Mouse (Mus musculus) kidney, postnatal 14 days (tissue): Measurements from ENCODE around the gene Acss1.

Experiments
- DNase-seq: peaks from one replicate; pipeline ENCODE4 v3.0.0; 2022; ENCODE audit warnings: mixed read lengths

Gene Acss1

GRCm38 (mm10) chr2:150637702-150638369, 30.5 kb downstream of the Acss1 start:
- no peak for DNase-seq

GRCm38 (mm10) chr2:150635877-150636446, 32.3 kb downstream of the Acss1 start:
- DNase-seq = no peak

- DNase-seq = no peak
Observed at GRCm38 (mm10) chr2:150629255-150629654, 39.0 kb downstream of the Acss1 start.

- no peak for DNase-seq
Observed at GRCm38 (mm10) chr2:150627140-150627539, 41.2 kb downstream of the Acss1 start.

- DNase-seq = no peak
Observed at GRCm38 (mm10) chr2:150624926-150625325, 43.4 kb downstream of the Acss1 start.

GRCm38 (mm10) chr2:150623957-150624356, 44.3 kb downstream of the Acss1 start:
- no peak for DNase-seq

GRCm38 (mm10) chr2:150621698-150622097, 46.6 kb downstream of the Acss1 start:
- no peak for DNase-seq

GRCm38 (mm10) chr2:150610097-150610496, 58.2 kb downstream of the Acss1 start:
- DNase-seq = no peak

- peak; percentile 78 for DNase-seq
Observed at GRCm38 (mm10) chr2:150608872-150609560, 59.3 kb downstream of the Acss1 start.

- DNase-seq = peak; percentile 98
Observed at GRCm38 (mm10) chr2:150608087-150608799, 60.1 kb downstream of the Acss1 start, which contains the start of gene Apmap. TSS of gene Apmap (minus strand) at chr2:150608567.

- no peak for DNase-seq
Observed at GRCm38 (mm10) chr2:150607086-150607485, 61.2 kb downstream of the Acss1 start.

- no peak for DNase-seq
Observed at GRCm38 (mm10) chr2:150604802-150605201, 63.5 kb downstream of the Acss1 start.

- DNase-seq = no peak
Observed at GRCm38 (mm10) chr2:150602166-150602565, 66.1 kb downstream of the Acss1 start.

GRCm38 (mm10) chr2:150600263-150600662, 68.0 kb downstream of the Acss1 start:
- peak; percentile 38 for DNase-seq

- DNase-seq = peak; percentile 61
Observed at GRCm38 (mm10) chr2:150595411-150596190, 72.7 kb downstream of the Acss1 start.

- no peak for DNase-seq
Observed at GRCm38 (mm10) chr2:150589076-150589475, 79.2 kb downstream of the Acss1 start.

- DNase-seq = no peak
Observed at GRCm38 (mm10) chr2:150579628-150580027, 88.7 kb downstream of the Acss1 start.

GRCm38 (mm10) chr2:150578603-150579002, 89.7 kb downstream of the Acss1 start:
- no peak for DNase-seq

- DNase-seq = no peak
Observed at GRCm38 (mm10) chr2:150576256-150576655, 92.0 kb downstream of the Acss1 start.

- no peak for DNase-seq
Observed at GRCm38 (mm10) chr2:150572463-150572862, 95.8 kb downstream of the Acss1 start.

GRCm38 (mm10) chr2:150570761-150571160, 97.5 kb downstream of the Acss1 start:
- no peak for DNase-seq

GRCm38 (mm10) chr2:150569847-150570590, 98.3 kb downstream of the Acss1 start, which contains the start of gene Cst7:
TSS of gene Cst7 (plus strand) at chr2:150570415.
- no peak for DNase-seq
